Mouse (Mus musculus) ovary, postnatal 36 days (tissue): ENCODE results near the gene Cd38.

Experiments used
- DNase-seq: peaks from one replicate; pipeline ENCODE4 v3.0.0; 2022; ENCODE audit warnings: low spot score, mixed read lengths

Cd38 gene

GRCm38 (mm10) chr5:43947330-43947977 lies 79.1 kb downstream of the Cd38 start:
- DNase-seq, result no peak

GRCm38 (mm10) chr5:43948111-43948743 lies 79.9 kb downstream of the Cd38 start:
- DNase-seq, result peak; percentile 57

GRCm38 (mm10) chr5:43948748-43949275 lies 80.5 kb downstream of the Cd38 start:
- DNase-seq, result peak; percentile 7

- DNase-seq, result no peak
Measured at GRCm38 (mm10) chr5:43953241-43953640, 84.9 kb downstream of the Cd38 start.

GRCm38 (mm10) chr5:43959884-43960440 lies 91.6 kb downstream of the Cd38 start:
- no peak for DNase-seq

GRCm38 (mm10) chr5:43961056-43961455 lies 92.7 kb downstream of the Cd38 start:
- DNase-seq, result no peak
